Mouse (Mus musculus) ES-Bruce4 (cell line): ENCODE measurements around the gene Dnah6.

ENCODE experiments used
- EP300 ChIP-seq: IDR thresholded peaks from 2 replicates; pipeline ENCODE4 v1.6.1; 2011; ENCODE audit warnings: low read depth, low read length; ENCODE audit not compliant: insufficient read depth
- POLR2A ChIP-seq: IDR thresholded peaks from one replicate; pipeline ENCODE4 v1.8.1; 2011; ENCODE audit warnings: low read length; ENCODE audit not compliant: insufficient read depth

DNA sequence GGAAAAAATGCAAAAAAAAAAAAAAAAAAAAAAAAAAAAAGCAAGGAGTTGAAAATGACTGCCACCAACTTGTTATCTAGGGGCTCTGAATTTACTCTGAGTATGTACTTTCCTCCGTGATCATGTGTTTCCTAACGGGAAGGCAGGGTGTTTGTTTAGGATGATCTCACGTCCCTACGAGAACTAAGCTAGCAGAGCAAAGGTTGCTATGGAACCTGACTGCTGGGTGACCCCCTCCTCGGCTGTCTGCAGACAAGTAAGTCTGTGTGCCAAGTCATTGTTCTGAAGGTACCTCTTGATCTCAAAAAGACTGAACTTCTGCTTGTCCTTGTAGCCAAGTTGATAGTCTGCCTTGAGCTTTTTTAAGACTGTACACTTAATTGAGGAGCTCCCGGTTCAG lies 150.8 kb downstream of the Dnah6 start:
- no peak for TF ChIP-seq POLR2A
- TF ChIP-seq EP300 = no peak
